15 mouse cellular contexts compared by ENCODE assay signal in the genomic region with DNA sequence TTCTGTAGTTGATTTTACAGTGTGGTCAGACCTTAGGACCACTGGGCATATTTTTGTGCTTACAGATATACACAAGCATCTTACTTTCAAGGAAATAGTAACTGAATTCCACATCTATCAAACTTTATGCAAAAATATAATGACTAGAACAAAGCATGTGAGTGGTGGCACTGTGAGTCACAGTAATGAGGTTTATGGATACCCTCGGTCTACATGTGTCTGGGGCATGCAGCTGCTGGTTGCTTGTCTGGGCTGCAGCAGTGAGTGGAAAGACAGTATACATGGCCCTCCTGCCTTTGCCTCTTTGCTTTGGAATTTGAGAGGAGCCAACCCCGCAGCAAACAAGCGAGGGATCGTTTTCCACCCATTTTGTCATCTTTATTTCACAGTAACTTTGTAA. TPM values are rescaled to one million over a fixed set of nuclear protein-coding genes. Genes with fewer than 3 reads are reported as not detected.
A peak's percentile ranks its signal among the peaks of the same experiment; 100 is the strongest.
DNase-seq lines count a peak whose midpoint lies in the region; ATAC-seq and TF ChIP-seq lines count a peak whose summit lies in the region.
"Had no signal": no experiment of that assay in that cellular context is flagged by ENCODE, and none has a peak within 500 bp of the region (broad histone marks: within the 10 kb centered on the region; RNA-seq: fewer than 3 reads in every experiment).

No protein-coding gene starts in this region.

- intact Hi-C loops in left cerebral cortex, postnatal 4 days (cut with DNase I), result no loop called here

- no peak overlapping the region for H3K27ac ChIP-seq in kidney, embryonic 14.5 days (ENCODE audit: low read depth, low read length)
- H3K27ac ChIP-seq in kidney, adult 2 months (ENCODE audit: insufficient read depth, low read depth, low read length), result no peak overlapping the region
- 0 out of 2 replicates have a peak overlapping the region, but pooled peaks have one; percentile 41 for H3K27ac ChIP-seq in embryonic facial prominence, embryonic 12.5 days
- 0 out of 2 replicates have a peak overlapping the region, but pooled peaks have one; percentile 41 for H3K27ac ChIP-seq in limb, embryonic 12.5 days
- no peak overlapping the region for H3K27ac ChIP-seq in neural tube, embryonic 14.5 days (ENCODE audit: low read depth, low read length)

- no peak for TF ChIP-seq CTCF in kidney, adult 2 months (conservative IDR thresholded peaks at IDR 0.05; ENCODE audit: insufficient read depth, insufficient read length, low read depth, low read length)

- 23% methylated on average over 4 of the region's 4 CpGs for WGBS in kidney, embryonic 14.5 days
- whole genome bisulfite sequencing in kidney, adult 2 months, result 27% methylated on average over 4 of the region's 4 CpGs
- WGBS in embryonic facial prominence, embryonic 12.5 days, result 29% methylated on average over 4 of the region's 4 CpGs
- WGBS in limb, embryonic 12.5 days, result 38% methylated on average over 4 of the region's 4 CpGs
- WGBS in neural tube, embryonic 14.5 days, result 30% methylated on average over 4 of the region's 4 CpGs

- no peak overlapping the region for H3K9ac ChIP-seq in kidney, embryonic 14.5 days (ENCODE audit: low read depth, low read length)
- no peak overlapping the region for H3K9ac ChIP-seq in embryonic facial prominence, embryonic 12.5 days
- no peak overlapping the region for H3K9ac ChIP-seq in limb, embryonic 12.5 days (replicated peaks)
- no peak overlapping the region; the same call in 1 of the 2 replicates for H3K9ac ChIP-seq in neural tube, embryonic 14.5 days (replicated peaks; ENCODE audit: low read depth, low read length)
- H3K9ac ChIP-seq: liver, postnatal 0 days had no signal

- H3K36me3 ChIP-seq in kidney, embryonic 14.5 days (ENCODE audit: control insufficient read depth, insufficient read depth, low read length), result no peaks in the 10 kb centered on the region
- no peaks in the 10 kb centered on the region for H3K36me3 ChIP-seq in kidney, adult 2 months (ENCODE audit: control insufficient read depth, insufficient read depth, low read length)
- H3K36me3 ChIP-seq in embryonic facial prominence, embryonic 12.5 days, result no peaks in the 10 kb centered on the region
- H3K36me3 ChIP-seq in limb, embryonic 12.5 days, result no peaks in the 10 kb centered on the region
- no peaks in the 10 kb centered on the region for H3K36me3 ChIP-seq in neural tube, embryonic 14.5 days (ENCODE audit: control insufficient read depth, insufficient read depth, low read length)

- H3K4me1 ChIP-seq in kidney, embryonic 14.5 days (ENCODE audit: control insufficient read depth, insufficient read depth, low read length), result no peaks in the 10 kb centered on the region
- H3K4me1 ChIP-seq in kidney, adult 2 months (ENCODE audit: control insufficient read depth, insufficient read depth, low read length), result no peaks in the 10 kb centered on the region
- peaks cover 13% of the 10 kb centered on the region for H3K4me1 ChIP-seq in embryonic facial prominence, embryonic 12.5 days
- peaks cover 15% of the 10 kb centered on the region for H3K4me1 ChIP-seq in limb, embryonic 12.5 days (replicated peaks)
- peaks cover 7% of the 10 kb centered on the region for H3K4me1 ChIP-seq in neural tube, embryonic 14.5 days (ENCODE audit: control insufficient read depth, insufficient read depth, low read length)
- H3K4me1 ChIP-seq: megakaryocyte, embryonic 14.5 days had no signal

- H3K27me3 ChIP-seq in kidney, embryonic 14.5 days (ENCODE audit: control insufficient read depth, insufficient read depth, low read length), result no peaks in the 10 kb centered on the region
- no peaks in the 10 kb centered on the region for H3K27me3 ChIP-seq in kidney, adult 2 months (replicated peaks; ENCODE audit: control insufficient read depth, insufficient read depth, low read length)
- H3K27me3 ChIP-seq in embryonic facial prominence, embryonic 12.5 days, result no peaks in the 10 kb centered on the region
- no peaks in the 10 kb centered on the region; the same call in 1 of the 2 replicates for H3K27me3 ChIP-seq in limb, embryonic 12.5 days
- no peaks in the 10 kb centered on the region for H3K27me3 ChIP-seq in neural tube, embryonic 14.5 days (ENCODE audit: control insufficient read depth, insufficient read depth, low read length)
- H3K27me3 ChIP-seq: megakaryocyte, embryonic 14.5 days had no signal

- DNase-seq in kidney, adult 2 months, result no peak
- no peak for DNase-seq in gastrocnemius, postnatal 25 days
- no peak for DNase-seq in gastrocnemius, adult 8-10 months (ENCODE audit: low spot score in 2 of 2)
- no peak for DNase-seq in left cerebral cortex, postnatal 4 days
- DNase-seq: adrenal gland, postnatal 25 days; cerebellum, adult 18-20 months; gastrocnemius, postnatal 14 days; heart, postnatal 10 days; kidney, adult 8-10 months; liver, postnatal 0 days had no signal

- ATAC-seq in kidney, embryonic 14.5 days (ENCODE audit: low FRiP score, low TSS enrichment), result peak; percentile 92
- ATAC-seq in embryonic facial prominence, embryonic 12.5 days (ENCODE audit: insufficient number of reproducible peaks, insufficient read depth, low FRiP score, low TSS enrichment), result no peak
- ATAC-seq in limb, embryonic 12.5 days (ENCODE audit: insufficient number of reproducible peaks, insufficient read depth, low FRiP score, low TSS enrichment, low read depth), result peak; percentile 89; the same call in 1 of the 2 replicates
- 0 out of 2 replicates have a peak, but pooled peaks have one; percentile 56 for ATAC-seq in neural tube, embryonic 14.5 days (ENCODE audit: low read depth)
- ATAC-seq: liver, postnatal 0 days had no signal

- H3K4me2 ChIP-seq in kidney, embryonic 14.5 days (replicated peaks; ENCODE audit: low read depth, low read length), result peak overlapping the region; percentile 21; the same call in 1 of the 2 replicates
- H3K4me2 ChIP-seq in embryonic facial prominence, embryonic 12.5 days (replicated peaks), result no peak overlapping the region
- peak overlapping the region; percentile 8; the same call in 1 of the 2 replicates for H3K4me2 ChIP-seq in limb, embryonic 12.5 days
- peak overlapping the region; percentile 23; the same call in 1 of the 2 replicates for H3K4me2 ChIP-seq in neural tube, embryonic 14.5 days (ENCODE audit: low read depth, low read length)

- H3K4me3 ChIP-seq in kidney, embryonic 14.5 days (ENCODE audit: low read length), result no peak overlapping the region
- H3K4me3 ChIP-seq in kidney, adult 2 months (ENCODE audit: insufficient read depth, low read depth, low read length), result no peak overlapping the region
- no peak overlapping the region for H3K4me3 ChIP-seq in embryonic facial prominence, embryonic 12.5 days
- no peak overlapping the region for H3K4me3 ChIP-seq in limb, embryonic 12.5 days (replicated peaks)
- H3K4me3 ChIP-seq in neural tube, embryonic 14.5 days (ENCODE audit: low read depth, low read length), result no peak overlapping the region
- H3K4me3 ChIP-seq: megakaryocyte, embryonic 14.5 days had no signal

- no peaks in the 10 kb centered on the region for H3K9me3 ChIP-seq in kidney, embryonic 14.5 days (ENCODE audit: control insufficient read depth, low read length)
- no peaks in the 10 kb centered on the region for H3K9me3 ChIP-seq in embryonic facial prominence, embryonic 12.5 days
- no peaks in the 10 kb centered on the region for H3K9me3 ChIP-seq in limb, embryonic 12.5 days
- H3K9me3 ChIP-seq in neural tube, embryonic 14.5 days (ENCODE audit: control insufficient read depth, low read length), result no peaks in the 10 kb centered on the region
- H3K9me3 ChIP-seq: megakaryocyte, embryonic 14.5 days had no signal

- no peak for TF ChIP-seq POLR2A in kidney, adult 2 months (IDR thresholded peaks at IDR 0.05; ENCODE audit: low read depth, low read length)

RNA-seq across cellular contexts. Expression of a gene that starts 42.3 kb away (rescaled TPM):
- 50.8 and 80.7 TPM in 2 replicates for polyA plus RNA-seq in kidney, embryonic 14.5 days (2014; fragmentation: Nextera tagmentation; extraction: Ambion mirVana)
- 8.3 and 13.2 TPM in 2 replicates for polyA plus RNA-seq in kidney, adult 2 months (2012; rRNA removed)
- 68.0 and 70.2 TPM in 2 replicates for polyA plus RNA-seq in embryonic facial prominence, embryonic 12.5 days (2016; fragmentation: Nextera tagmentation; extraction: Ambion mirVana)
- polyA plus RNA-seq in limb, embryonic 12.5 days (2016; fragmentation: Nextera tagmentation; extraction: Ambion mirVana), result 61.8 and 62.7 TPM in 2 replicates
- polyA plus RNA-seq in neural tube, embryonic 14.5 days (2014; fragmentation: Nextera tagmentation; extraction: Ambion mirVana), result 230 and 238 TPM in 2 replicates
- total RNA-seq in gastrocnemius, postnatal 25 days (2021), result 10 to 100 TPM; 23.3 to 24.6 TPM
- total RNA-seq in gastrocnemius, adult 8-10 months (2022), result 10 to 100 TPM; 25.4 to 28.1 (median 27.6) TPM
- total RNA-seq in left cerebral cortex, postnatal 4 days (2021), result 100 to 1,000 TPM; 230 to 234 TPM

Comparison
In these comparisons a context has a peak if more than half of its experiments do, and no peak if none do; other contexts are left out.
1. H3K27ac ChIP-seq: peak in embryonic facial prominence, embryonic 12.5 days (single experiment) and limb, embryonic 12.5 days (single experiment); none in kidney, embryonic 14.5 days (single experiment), kidney, adult 2 months (single experiment) and neural tube, embryonic 14.5 days (single experiment).